Mouse (Mus musculus) layer of hippocampus, postnatal 14 days (tissue): ENCODE results near the gene Pcsk5. TPM values are rescaled to one million over a fixed set of nuclear protein-coding genes. Genes with fewer than 3 reads are reported as not detected.
A peak's percentile ranks its signal among the peaks of the same experiment; 100 is the strongest.
"Not testable (repeated sequence)": the region's sequence is repeated elsewhere in the genome, so short reads cannot be mapped to it uniquely, and the experiment has no call there.

Experiments
- DNase-seq, 2 experiments: peaks; one replicate each; pipeline ENCODE4 v3.0.0; 2021 to 2022; ENCODE audit warnings: low spot score in 2 of 2, mixed read lengths in 1 of 2
- total RNA-seq, 2 experiments: library from RNA; stranded (reverse); gene quantifications; 2 replicates each; pipeline ENCODE4 v1.2.3; 2021

The Pcsk5 gene
- total RNA-seq, 2 experiments from 2014 or later, result 11.3 to 12.5 TPM

DNA sequence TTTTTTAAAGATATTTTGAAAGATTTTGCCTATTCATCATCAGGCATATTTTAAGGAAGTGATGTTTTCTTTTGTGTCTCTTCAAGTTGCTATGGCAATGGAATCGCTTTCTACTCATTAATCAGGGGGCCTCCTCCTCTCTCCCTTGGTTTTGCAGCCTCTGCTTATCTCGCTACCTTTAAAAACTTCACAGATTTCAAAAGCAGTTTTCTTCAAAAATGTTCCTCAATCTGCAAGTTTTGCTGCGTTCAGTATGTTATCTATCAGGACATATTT, 347.6 kb downstream of the Pcsk5 start:
- DNase-seq, result no peak

DNA sequence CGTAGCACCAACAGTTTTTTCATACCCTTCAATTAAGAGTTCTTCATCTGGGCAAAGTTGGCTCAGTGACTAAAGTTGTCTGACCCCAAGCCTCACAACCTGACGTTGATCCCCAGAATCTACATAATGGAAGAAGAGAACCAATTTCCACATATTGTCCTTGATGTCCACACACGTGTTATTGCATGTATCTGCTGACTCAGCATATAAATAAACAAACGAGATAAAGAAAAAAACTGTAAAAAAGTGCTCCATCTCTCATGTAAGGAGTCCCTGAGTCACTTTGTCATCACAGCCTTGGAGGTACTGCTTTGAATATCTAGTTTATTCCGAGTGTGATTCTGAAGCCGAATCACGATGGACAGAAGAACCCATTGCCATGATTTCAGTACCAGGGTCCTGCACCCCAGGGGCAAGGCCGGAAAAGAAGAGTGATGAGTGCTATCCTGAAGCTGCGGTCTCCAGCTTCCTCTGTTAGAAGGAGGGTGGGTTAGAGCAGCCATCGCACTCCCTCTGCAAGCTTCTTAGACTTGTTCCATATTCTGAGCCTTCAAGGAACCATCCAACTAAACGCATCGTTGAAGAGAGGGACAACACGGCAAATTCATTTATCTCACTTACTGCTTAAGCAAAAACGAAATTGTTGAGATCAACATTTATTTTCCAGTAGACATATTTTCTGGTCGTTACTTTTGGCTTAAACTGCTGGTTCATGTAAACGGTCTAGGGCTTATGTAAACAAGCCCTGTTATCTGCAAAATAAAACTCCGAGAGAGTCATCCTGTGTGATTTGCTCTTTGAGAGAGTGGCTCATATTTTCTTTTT, 348.2 kb downstream of the Pcsk5 start:
- no peak for DNase-seq

GRCm38 (mm10) chr19:17482126-17482790, 355.2 kb downstream of the Pcsk5 start:
- no peak for DNase-seq

DNA sequence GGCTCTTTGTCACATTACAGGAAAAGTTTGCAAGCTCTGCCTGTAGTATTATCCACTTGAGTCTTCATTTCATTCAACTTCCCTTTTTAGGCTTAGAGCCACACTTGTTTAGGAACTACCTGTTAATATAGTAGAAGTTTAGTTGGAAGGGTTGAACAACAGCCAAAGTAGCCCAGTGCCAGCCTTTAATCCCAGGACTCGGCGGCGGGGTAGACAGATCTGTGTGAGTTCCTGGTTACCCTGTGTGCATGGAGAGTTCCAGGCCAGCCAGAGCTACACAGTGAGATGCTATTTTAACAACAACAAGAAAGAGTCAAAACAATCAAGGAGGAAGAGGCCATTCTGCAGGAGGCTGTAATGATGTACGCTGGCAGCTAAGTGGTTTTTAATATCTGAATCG, 358.0 kb downstream of the Pcsk5 start:
- no peak for DNase-seq

GRCm38 (mm10) chr19:17476021-17476420, 361.4 kb downstream of the Pcsk5 start:
- no peak for DNase-seq

- DNase-seq, result not testable (repeated sequence)
Measured at GRCm38 (mm10) chr19:17473138-17473537, 364.3 kb downstream of the Pcsk5 start.

DNA sequence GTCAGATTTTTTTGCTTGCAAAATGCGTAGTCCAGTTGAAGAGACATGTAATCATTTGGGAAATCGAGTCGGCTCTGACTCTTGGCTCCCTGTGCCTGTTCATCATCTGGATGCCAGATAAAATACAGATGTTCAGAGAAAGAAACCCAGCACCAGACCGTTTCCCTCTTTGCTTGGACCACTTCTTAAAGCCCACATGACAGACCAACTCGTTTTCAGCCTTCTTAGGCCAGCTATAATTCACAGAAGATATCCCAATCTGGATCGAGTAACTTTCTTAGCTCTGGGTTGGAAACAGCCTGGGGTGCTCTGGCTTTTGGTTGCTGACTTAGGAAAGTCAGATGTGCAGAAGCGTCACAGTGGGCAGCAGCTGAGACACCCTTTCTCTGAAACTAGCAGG, 365.6 kb downstream of the Pcsk5 start:
- no peak for DNase-seq

- DNase-seq, result no peak
Measured at GRCm38 (mm10) chr19:17471196-17471595, 366.2 kb downstream of the Pcsk5 start.

DNA sequence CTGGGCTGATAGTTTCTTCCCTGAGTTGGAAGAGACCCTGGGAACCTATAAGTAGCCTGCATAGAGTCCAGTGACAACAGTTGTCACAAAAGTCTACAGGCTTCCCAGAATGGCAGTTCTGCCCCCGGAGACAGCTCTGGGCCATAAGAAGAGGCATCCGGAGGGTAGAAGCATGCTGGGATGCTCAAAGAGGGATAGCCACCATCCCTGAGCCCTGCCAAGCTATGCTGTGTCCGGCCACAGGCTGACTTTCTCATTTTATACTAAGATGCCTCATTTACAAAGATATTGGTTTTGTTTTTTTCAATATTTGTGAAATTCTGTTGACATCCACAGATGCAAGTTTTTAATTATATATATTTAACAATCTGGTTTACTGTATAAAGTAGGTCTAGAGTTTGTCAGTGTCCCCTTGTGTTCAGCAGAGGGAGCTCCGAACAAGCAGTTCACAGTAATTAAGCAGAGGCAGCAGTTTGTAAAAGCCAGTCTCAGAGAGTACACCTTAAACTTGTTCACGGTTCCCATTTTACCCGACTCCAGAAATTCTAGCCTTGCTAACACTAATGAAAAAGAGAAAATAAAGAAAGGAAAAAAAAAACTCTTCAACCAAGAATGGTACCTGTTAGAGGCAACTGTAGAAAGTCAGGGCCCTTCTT, 369.7 kb downstream of the Pcsk5 start:
- DNase-seq, result peak in 1 of 2 experiments; percentile 57

GRCm38 (mm10) chr19:17452001-17452400, 385.4 kb downstream of the Pcsk5 start:
- DNase-seq, result no peak

DNA sequence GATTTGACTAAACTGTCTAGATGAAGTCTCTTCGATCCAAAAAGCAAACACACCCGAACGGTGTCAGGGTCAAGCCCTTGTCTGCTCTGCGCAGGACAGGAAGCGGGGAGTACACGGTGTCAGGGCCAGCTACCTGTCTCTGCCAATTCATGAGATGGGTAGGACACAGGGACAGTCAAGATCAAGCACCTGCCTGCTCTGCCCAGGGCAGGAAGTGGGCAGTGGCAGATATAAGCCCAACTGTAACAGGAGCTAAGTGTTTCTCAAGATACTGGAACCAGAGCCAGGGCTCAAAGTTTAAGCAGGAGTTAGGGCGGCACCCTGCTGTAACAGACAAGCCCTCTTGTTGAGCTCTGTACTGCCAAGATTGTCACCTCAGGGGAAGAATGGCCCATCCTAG, 393.9 kb downstream of the Pcsk5 start:
- DNase-seq, result no peak

DNA sequence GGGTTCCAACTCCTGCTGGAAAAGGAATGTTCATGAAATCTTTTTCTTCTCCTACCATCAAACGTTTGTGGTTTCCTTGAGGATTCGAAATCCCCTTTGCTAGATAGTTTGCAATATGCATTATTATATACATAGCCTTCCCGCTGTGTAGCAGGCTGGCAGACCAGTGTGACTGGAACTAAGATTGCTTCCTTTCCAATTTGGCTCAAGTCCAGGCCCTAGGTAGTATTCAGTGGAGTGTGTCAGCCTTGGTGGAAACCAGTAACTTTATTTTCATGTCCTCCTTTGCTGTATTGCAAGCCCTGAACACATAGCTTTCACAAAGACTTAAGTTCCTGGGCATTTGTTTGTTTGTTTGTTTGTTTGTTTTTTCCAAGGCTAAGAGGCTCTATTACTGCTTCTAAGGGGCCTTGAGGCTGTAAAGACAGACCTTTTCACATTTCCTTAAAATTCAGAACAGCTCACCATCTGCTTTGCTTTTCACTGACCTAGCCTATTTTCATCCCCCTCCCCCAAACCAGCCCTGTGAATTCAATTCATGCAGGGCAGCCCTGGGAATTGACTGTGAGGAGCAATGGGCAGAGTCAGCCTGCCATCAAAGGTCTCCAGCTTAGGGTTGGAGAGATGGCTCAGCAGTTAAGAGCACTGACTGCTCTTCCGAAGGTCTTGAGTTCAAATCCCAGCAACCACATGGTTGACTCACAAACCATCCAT, 397.8 kb downstream of the Pcsk5 start:
- DNase-seq, result no peak

GRCm38 (mm10) chr19:17436651-17437050, 400.8 kb downstream of the Pcsk5 start:
- no peak for DNase-seq

GRCm38 (mm10) chr19:17428561-17428914, 408.9 kb downstream of the Pcsk5 start:
- no peak for DNase-seq

DNA sequence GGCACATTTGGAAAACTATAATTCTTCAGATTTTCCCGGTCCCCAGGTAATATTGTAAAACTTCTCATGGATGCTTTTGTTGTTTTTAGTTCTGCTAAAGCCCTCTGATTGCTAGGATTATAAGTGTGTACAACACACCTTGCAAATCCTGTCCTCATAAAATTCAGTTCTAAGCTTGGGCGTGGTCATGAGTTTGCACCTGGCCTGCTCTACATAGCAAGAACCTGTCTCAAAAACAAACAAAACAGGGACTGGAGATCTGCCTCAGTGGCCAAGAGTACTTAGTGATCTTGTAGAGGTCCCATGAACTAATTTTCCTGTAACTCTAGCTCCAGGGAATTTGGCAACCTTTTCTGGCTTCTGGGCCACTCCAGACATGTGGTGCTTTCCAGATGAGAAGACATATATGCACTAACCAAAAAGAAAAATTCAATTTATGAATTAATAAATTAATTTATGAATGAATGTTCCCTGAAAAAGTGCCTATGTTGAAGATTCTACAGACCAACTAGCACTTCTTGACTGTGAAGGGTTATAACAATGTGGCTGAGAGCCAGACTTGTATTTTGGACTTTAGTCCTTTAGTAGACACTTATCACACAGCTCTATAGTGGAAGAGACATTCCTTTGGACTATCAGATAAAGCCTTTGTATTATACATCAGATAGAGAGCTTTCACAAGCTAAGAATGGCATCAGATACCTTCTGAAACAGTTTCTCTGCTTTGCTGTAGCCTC, 409.4 kb downstream of the Pcsk5 start:
- no peak for DNase-seq

DNA sequence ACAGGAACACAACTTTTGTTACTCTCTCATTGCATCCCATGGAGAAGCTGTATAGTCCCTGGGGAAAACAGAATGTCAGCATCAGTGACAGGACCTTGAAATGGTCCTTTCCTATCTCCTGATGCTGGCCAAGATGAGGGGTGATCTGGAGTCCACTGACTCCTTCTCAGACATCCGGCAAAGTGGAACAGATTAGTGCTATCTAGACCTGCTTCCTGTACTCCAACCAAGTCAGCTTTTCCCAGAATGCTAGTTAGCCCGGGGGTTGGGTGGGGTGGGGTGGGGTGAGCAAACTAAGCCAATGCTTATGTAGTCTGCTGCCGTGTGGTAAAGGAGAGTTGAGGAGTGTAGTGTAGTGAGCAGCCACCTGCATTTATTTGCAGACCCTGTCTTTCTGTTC, 414.1 kb downstream of the Pcsk5 start:
- DNase-seq, result no peak

GRCm38 (mm10) chr19:17417855-17418254, 419.6 kb downstream of the Pcsk5 start:
- DNase-seq, result no peak

DNA sequence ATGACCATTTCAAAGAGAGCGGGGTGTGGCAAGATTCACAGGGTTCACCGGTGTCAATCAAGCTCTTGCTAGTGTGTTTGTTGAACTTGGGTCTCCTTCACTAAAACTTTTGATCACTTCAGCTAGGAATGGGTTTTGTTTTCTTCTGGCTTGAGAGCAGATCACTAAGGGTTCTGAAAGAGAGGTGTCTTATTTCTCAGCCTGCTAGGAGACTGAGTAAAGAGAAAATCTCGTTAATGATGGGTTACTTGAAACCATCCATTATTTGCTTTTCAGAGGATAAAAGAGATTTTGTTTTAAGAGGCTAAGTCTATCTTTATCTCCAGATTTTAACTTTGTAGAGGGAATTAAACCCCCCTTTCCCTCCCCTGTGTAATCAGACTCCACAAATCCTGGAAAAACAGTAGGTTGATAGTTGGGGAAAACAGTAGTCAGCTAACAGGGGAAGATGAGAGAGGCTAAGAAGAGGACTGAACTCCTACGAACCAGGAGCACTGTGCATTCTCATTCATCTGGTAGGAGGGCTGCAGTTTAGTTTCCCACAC, 424.4 kb downstream of the Pcsk5 start:
- no peak for DNase-seq

GRCm38 (mm10) chr19:17410465-17411065, 426.9 kb downstream of the Pcsk5 start:
- no peak for DNase-seq

- no peak for DNase-seq
Measured at GRCm38 (mm10) chr19:17409351-17409750, 428.1 kb downstream of the Pcsk5 start.
